In the genomic region with DNA sequence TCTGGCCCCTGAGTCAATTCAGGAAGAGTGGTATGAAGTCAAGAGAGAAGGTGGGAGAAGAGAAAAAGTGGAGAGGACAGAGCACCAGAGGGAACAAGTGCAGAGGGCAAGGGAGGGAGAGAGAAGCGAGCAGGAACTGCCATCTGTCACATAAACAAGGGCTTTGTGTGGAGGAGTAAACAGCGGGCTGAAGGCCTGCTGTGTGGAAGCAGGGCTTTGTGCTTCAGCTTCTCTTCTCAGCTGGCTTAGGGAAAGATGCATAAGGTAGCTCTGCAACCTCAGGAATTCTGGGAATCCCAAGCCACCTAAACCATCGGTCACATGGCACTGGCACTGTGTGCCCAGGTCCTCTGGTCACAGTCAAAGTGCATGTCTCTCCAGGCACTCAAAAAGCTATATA, we compare ENCODE assay signal across 10 mouse cellular contexts.
A peak's percentile ranks its signal among the peaks of the same experiment; 100 is the strongest.
DNase-seq lines count a peak whose midpoint lies in the region; ATAC-seq and TF ChIP-seq lines count a peak whose summit lies in the region.
"Had no signal": no experiment of that assay in that cellular context is flagged by ENCODE, and none has a peak within 500 bp of the region (broad histone marks: within the 10 kb centered on the region; RNA-seq: fewer than 3 reads in every experiment).

No protein-coding gene starts in this region.

- H3K9me3 ChIP-seq in embryonic facial prominence, embryonic 12.5 days = no peaks in the 10 kb centered on the region
- H3K9me3 ChIP-seq: heart, embryonic 15.5 days had no signal

- H3K4me1 ChIP-seq in embryonic facial prominence, embryonic 12.5 days = peaks cover 31% of the 10 kb centered on the region

- no peaks in the 10 kb centered on the region for H3K27me3 ChIP-seq in embryonic facial prominence, embryonic 12.5 days

- 32% methylated on average over 3 of the region's 3 CpGs for WGBS in embryonic facial prominence, embryonic 12.5 days

- H3K27ac ChIP-seq in left cerebral cortex, adult 2 months = peak overlapping the region; percentile 74
- H3K27ac ChIP-seq in embryonic facial prominence, embryonic 12.5 days = peak overlapping the region; percentile 77; the same call in 1 of the 2 replicates
- H3K27ac ChIP-seq: heart, embryonic 15.5 days had no signal

- H3K4me3 ChIP-seq in left cerebral cortex, adult 2 months = no peak overlapping the region
- H3K4me3 ChIP-seq in embryonic facial prominence, embryonic 12.5 days = no peak overlapping the region
- H3K4me3 ChIP-seq: heart, embryonic 15.5 days had no signal

- no peaks in the 10 kb centered on the region for H3K36me3 ChIP-seq in embryonic facial prominence, embryonic 12.5 days
- H3K36me3 ChIP-seq: heart, embryonic 15.5 days had no signal

- intact Hi-C loops in left cerebral cortex, adult 2 months (cut with DNase I) = no loop called here
- intact Hi-C loops in left cerebral cortex, postnatal 10 days (cut with DNase I) = no loop called here
- intact Hi-C loops in gastrocnemius, postnatal 36 days (cut with DNase I) = no loop called here

- H3K4me2 ChIP-seq in embryonic facial prominence, embryonic 12.5 days (replicated peaks) = no peak overlapping the region
- H3K4me2 ChIP-seq: heart, embryonic 15.5 days had no signal

- no peak overlapping the region for H3K9ac ChIP-seq in embryonic facial prominence, embryonic 12.5 days
- H3K9ac ChIP-seq: heart, embryonic 15.5 days had no signal

- TF ChIP-seq CTCF in left cerebral cortex, adult 2 months (IDR thresholded peaks at IDR 0.05) = no peak

- no peak for DNase-seq in left cerebral cortex, adult 2 months (ENCODE audit: extremely low spot score in 1 of 2, low spot score in 2 of 2)
- no peak for DNase-seq in left cerebral cortex, postnatal 10 days (ENCODE audit: extremely low spot score in 1 of 2, low spot score in 2 of 2)
- DNase-seq in layer of hippocampus, adult 9-11 months = peak; percentile 70
- peak; percentile 60 for DNase-seq in retina, postnatal 1 day
- no peak for DNase-seq in adrenal gland, postnatal 4 days (ENCODE audit: low spot score in 2 of 2)
- DNase-seq in gastrocnemius, postnatal 36 days = no peak
- no peak for DNase-seq in kidney, adult 8-10 months
- DNase-seq: kidney, postnatal 25 days had no signal

- no peak for ATAC-seq in embryonic facial prominence, embryonic 12.5 days (ENCODE audit: insufficient number of reproducible peaks, insufficient read depth, low FRiP score, low TSS enrichment)

Comparison
In these comparisons a context has a peak if more than half of its experiments do, and no peak if none do; other contexts are left out.
1. DNase-seq: peak in layer of hippocampus, adult 9-11 months (single experiment) and retina, postnatal 1 day (single experiment); none in left cerebral cortex, adult 2 months (0 of 2), left cerebral cortex, postnatal 10 days (0 of 2), adrenal gland, postnatal 4 days (0 of 2), gastrocnemius, postnatal 36 days (0 of 2) and kidney, adult 8-10 months (0 of 2).